Mouse (Mus musculus) left cerebral cortex, adult 2 months (tissue): ENCODE data around the gene Wnt3. TPM values are rescaled to one million over a fixed set of nuclear protein-coding genes. Genes with fewer than 3 reads are reported as not detected.

Source experiments
- DNase-seq, 2 experiments: peaks; one replicate each; pipeline ENCODE4 v3.0.0; 2021 to 2022; ENCODE audit warnings: low spot score in 2 of 2, mixed read lengths in 1 of 2; ENCODE audit errors: extremely low spot score in 1 of 2
- H3K27ac ChIP-seq: fragments of 200-600 bp; 2 replicates; pipeline ENCODE4 v1.8.1; 2022
- H3K4me3 ChIP-seq: fragments of 200-600 bp; 2 replicates; pipeline ENCODE4 v1.8.1; 2022
- CTCF ChIP-seq: fragments of 200-600 bp; IDR thresholded peaks from 2 replicates; pipeline ENCODE4 v1.8.1; 2022; ENCODE audit warnings: antibody characterized with exemption, mild to moderate bottlenecking, moderate library complexity
- intact Hi-C: fragments of 180-260 bp; cut with DNase I; formaldehyde crosslinking; loops from one replicate; pipeline ENCODE4 v1.15.1; 2025
- total RNA-seq, 2 experiments: library from RNA; stranded (reverse); gene quantifications; 2 replicates each; pipeline ENCODE4 v1.2.3; 2021

The Wnt3 gene
- total RNA-seq, 2 experiments from 2014 or later: 1.2 TPM

DNA sequence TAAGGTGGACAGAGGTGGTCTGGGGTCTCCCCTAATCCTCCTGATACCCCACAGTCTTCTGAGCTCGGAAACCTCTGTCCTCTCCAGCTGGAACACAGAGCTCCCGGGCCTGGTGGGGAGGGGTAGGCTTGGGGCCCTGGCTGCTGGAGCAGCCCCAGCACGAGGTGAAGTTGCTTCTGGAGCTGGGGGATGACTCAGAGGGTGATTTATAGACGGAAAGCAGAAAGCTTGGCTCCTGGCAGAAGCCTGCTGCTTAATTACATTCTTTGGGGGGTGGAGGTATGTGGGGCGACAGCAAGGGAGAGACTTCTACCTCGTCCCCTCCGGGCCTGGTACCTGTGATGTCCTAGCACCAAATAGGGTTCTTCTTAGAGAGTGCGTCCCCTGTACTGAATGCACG lies 6.2 kb downstream of the Wnt3 start:
- no peak for TF ChIP-seq CTCF
- DNase-seq: peak in 1 of 2 experiments; percentile 27
- intact Hi-C loops: no loop called here
- no peak overlapping the region for H3K27ac ChIP-seq
- H3K4me3 ChIP-seq: no peak overlapping the region

- no peak for DNase-seq
- H3K27ac ChIP-seq: no peak overlapping the region
- intact Hi-C loops: no loop called here
- H3K4me3 ChIP-seq: no peak overlapping the region
- TF ChIP-seq CTCF: no peak
These were observed 16.0 kb downstream of the Wnt3 start for GRCm38 (mm10) chr11:103789951-103790350.

- DNase-seq: no peak
- intact Hi-C loops: no loop called here
These were observed 27.2 kb downstream of the Wnt3 start for GRCm38 (mm10) chr11:103801128-103801527.

GRCm38 (mm10) chr11:103804126-103804525 lies 30.2 kb downstream of the Wnt3 start:
- Histone ChIP-seq H3K27ac (no peak overlapping the region), H3K4me3 (no peak overlapping the region)
- TF ChIP-seq CTCF: no peak
- intact Hi-C loops: no loop called here
- no peak for DNase-seq

More at GRCm38 (mm10) chr11:103801128-103801527, 27.2 kb downstream of the Wnt3 start:
- TF ChIP-seq CTCF: no peak
- no peak overlapping the region for H3K27ac ChIP-seq
- no peak overlapping the region for H3K4me3 ChIP-seq

GRCm38 (mm10) chr11:103804804-103805203 lies 30.9 kb downstream of the Wnt3 start:
- TF ChIP-seq CTCF: no peak
- H3K4me3 ChIP-seq: no peak overlapping the region
- no peak overlapping the region for H3K27ac ChIP-seq
- intact Hi-C loops: no loop called here
- no peak for DNase-seq

GRCm38 (mm10) chr11:103807966-103808365 lies 34.0 kb downstream of the Wnt3 start:
- no peak for TF ChIP-seq CTCF
- Histone ChIP-seq H3K27ac (peak overlapping the region; percentile 47; the same call in 1 of the 2 replicates), H3K4me3 (0 out of 2 replicates have a peak overlapping the region, but pooled peaks have one; percentile 8)
- no peak for DNase-seq
- intact Hi-C loops: no loop called here

DNA sequence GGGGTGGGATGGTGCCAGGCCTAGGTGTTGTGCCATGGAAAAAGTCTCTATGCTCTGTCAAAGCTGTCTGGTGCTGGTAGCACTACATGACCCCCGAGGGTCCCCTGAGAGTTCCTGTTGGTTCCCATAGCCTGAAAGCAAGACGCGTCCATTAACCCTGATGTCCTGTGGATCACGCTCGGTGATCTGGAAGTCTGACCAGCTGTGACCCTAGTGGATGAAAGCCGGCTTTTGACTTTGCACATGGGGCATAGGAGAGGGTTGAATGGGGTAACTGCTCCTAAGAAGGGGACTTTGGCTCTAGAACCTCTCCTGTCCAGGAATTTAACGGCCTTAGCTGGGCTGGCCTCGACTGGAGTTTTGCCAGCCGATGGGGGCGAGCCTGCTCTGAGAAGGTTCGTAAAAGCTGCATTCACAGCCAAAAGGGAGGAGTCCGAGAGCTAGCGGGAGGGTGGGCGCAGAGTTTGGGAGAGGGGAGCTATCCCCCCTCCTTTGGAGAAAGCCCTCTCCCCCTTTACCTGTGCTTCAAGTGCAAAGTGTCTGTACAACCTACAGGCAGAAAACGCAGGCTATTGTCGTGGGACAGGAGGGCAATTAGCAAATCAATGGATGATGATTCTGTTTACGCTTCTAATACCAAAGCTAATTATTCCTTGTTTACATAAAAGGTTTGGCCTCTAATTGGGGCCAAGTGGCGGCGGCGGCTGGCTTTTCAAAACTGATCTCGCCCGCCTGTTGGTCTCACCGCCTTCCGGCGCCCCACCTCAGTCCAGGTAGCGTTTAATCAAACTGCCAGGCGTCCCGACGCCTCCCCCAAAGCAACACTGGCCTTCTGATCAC lies 35.0 kb downstream of the Wnt3 start:
- H3K4me3 ChIP-seq: peak overlapping the region; percentile 54
- intact Hi-C loops: no loop called here
- no peak for TF ChIP-seq CTCF
- H3K27ac ChIP-seq: no peak overlapping the region; the same call in 1 of the 2 replicates
- DNase-seq: no peak

DNA sequence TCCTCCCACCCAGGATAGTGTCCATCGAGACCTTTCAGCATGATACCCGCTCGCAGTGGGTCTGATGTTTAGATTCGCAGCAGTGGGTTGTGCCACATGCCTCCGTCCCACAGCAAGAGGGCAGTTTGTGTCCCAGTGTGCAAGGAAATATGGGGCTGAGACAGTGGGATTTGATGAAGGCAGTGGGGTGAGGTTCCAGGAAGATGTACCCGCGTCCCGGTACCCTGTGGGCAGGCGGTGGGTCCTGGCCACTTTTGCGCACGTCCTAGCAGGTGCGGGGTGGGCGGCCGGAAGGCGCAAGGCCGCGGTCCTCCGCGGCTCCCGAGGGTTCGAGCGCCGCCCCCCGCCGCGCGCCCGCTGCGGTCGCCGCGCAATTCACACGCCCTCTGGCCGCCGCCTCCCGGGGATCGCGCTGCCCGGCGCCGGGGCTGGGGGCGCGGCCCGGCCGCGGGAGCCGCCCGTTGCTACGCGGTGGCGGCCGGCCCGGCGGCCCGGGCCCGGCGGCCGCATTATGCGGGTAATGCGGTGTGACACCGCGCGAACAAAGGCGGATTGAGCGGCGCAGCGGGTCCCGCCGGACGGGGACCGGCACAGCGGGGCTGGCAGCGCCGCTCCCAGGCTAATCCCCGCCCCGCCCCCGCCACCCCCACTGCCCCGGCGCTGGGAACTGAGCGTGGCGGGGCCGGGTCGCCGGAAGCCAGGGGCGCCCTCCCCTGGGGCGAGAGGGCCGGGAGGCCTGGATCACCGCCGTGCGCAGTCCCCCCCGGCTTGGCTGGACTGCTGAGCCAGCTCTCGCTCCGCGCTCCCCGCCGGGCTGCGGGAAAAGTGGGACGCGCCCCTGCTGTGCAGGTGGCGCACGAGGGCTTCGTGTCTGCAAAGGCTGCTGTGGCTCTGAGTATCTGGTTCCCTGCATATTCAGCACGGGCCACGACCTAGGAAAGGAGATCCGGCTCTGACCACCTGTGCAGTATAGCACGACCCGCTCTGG lies 36.0 kb downstream of the Wnt3 start:
- peak in 1 of 2 experiments; percentile 35 for DNase-seq
- peak overlapping the region; percentile 54 for H3K4me3 ChIP-seq

GRCm38 (mm10) chr11:103810631-103811030 lies 36.7 kb downstream of the Wnt3 start:
- no peak for DNase-seq
- Histone ChIP-seq H3K27ac (no peak overlapping the region), H3K4me3 (no peak overlapping the region; the same call in 1 of the 2 replicates)
- intact Hi-C loops: no loop called here
- TF ChIP-seq CTCF: no peak

More for the DNA sequence above, 36.0 kb downstream of the Wnt3 start:
- no peak; the same call in 1 of the 2 replicates for TF ChIP-seq CTCF
- H3K27ac ChIP-seq: peak overlapping the region; percentile 53
- intact Hi-C loops: no loop called here

DNA sequence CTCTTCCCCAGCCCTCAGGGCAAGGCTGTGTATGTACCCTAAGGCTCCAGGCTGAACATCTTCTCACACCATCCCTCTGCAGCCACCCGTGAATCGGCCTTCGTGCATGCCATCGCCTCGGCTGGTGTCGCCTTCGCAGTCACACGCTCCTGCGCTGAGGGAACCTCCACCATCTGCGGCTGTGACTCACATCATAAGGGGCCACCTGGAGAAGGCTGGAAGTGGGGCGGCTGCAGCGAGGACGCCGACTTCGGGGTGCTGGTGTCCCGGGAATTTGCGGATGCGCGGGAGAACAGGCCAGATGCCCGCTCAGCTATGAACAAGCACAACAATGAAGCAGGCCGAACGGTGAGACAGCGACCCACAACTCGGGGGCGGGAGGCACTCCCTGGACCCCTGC lies 37.3 kb downstream of the Wnt3 start:
- Histone ChIP-seq H3K4me3 (no peak overlapping the region), H3K27ac (no peak overlapping the region)
- no peak for TF ChIP-seq CTCF
- intact Hi-C loops: no loop called here
- DNase-seq: peak; percentile 34 to 77

- intact Hi-C loops: no loop called here
- TF ChIP-seq CTCF: no peak
- no peak overlapping the region for H3K4me3 ChIP-seq
- no peak for DNase-seq
- no peak overlapping the region for H3K27ac ChIP-seq
These were observed 40.9 kb downstream of the Wnt3 start for GRCm38 (mm10) chr11:103814808-103815207.

GRCm38 (mm10) chr11:103815986-103816385 lies 42.0 kb downstream of the Wnt3 start:
- Histone ChIP-seq H3K4me3 (no peak overlapping the region), H3K27ac (no peak overlapping the region)
- no peak for TF ChIP-seq CTCF
- intact Hi-C loops: no loop called here
- no peak for DNase-seq
